Mouse (Mus musculus) hematopoietic stem cell, adult 5-6 weeks (primary cell): ENCODE measurements around the gene Atg2a. TPM values are rescaled to one million over a fixed set of nuclear protein-coding genes. Genes with fewer than 3 reads are reported as not detected.
"Not testable (repeated sequence)": the region's sequence is repeated elsewhere in the genome, so short reads cannot be mapped to it uniquely, and the experiment has no call there.

Source experiments
- ATAC-seq, 2 experiments: fragments of 125-278 bp in 1 of 2; replicated peaks in 1 of 2; 2 replicates each; pipeline ENCODE4 v1.8.0; 2016 to 2017; ENCODE audit warnings: inconsistent platforms in 2 of 2, mild to moderate bottlenecking in 2 of 2, moderate number of reproducible peaks in 2 of 2, low read depth in 1 of 2, moderate TSS enrichment in 1 of 2; ENCODE audit not compliant: low FRiP score in 2 of 2, poor library complexity in 2 of 2, severe bottlenecking in 2 of 2, insufficient read depth in 1 of 2, low TSS enrichment in 1 of 2
- total RNA-seq: library from RNA; stranded (forward); fragments of 172-1452, 232-1000 nt; gene quantifications from 2 replicates; pipeline ENCODE4 v1.2.3, GENCODE M21; 2017

Gene Atg2a
- total RNA-seq, 1 experiment from 2014 or later: 9.5 TPM

DNA sequence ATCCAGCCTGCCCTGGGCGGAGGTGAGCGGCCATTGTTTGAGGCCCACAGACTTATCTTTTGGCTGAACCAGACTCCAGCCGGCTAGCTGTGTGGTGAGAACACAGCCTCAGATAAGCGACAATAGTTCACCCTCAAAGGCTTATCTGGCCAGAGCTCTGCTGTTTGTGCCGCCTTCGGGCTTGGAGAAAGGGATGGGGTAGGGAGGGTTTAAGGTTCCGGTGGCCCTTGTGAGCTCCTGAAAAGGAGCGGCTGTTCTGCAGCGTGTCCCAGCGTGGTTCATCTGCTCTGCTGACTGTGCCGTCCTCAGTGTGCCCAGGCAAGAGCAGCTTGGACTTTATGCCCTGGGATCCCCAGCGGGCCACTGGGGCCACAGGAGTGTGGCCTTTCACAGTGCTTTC, 43.0 kb downstream of the Atg2a start:
- no peak for ATAC-seq

DNA sequence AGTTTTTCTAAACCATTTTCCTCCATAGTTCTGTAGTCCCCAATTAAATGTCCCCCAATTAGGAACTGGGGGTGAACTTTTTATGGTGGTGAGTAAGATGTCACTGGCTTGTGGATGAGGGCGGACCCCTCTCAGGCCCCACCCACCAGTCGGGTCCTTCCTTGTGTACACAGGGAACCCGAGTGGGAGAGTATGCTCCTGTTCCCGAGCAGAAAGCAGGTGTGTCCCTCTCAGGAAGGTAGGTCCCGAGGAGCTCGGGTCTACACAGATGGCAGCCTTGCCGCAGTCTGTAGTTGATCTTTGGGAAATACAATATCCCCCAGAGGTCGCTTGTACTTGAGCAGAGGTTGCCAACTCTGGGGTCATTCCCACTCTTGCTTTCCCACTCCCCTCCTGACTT, 43.8 kb downstream of the Atg2a start:
- ATAC-seq: no peak

DNA sequence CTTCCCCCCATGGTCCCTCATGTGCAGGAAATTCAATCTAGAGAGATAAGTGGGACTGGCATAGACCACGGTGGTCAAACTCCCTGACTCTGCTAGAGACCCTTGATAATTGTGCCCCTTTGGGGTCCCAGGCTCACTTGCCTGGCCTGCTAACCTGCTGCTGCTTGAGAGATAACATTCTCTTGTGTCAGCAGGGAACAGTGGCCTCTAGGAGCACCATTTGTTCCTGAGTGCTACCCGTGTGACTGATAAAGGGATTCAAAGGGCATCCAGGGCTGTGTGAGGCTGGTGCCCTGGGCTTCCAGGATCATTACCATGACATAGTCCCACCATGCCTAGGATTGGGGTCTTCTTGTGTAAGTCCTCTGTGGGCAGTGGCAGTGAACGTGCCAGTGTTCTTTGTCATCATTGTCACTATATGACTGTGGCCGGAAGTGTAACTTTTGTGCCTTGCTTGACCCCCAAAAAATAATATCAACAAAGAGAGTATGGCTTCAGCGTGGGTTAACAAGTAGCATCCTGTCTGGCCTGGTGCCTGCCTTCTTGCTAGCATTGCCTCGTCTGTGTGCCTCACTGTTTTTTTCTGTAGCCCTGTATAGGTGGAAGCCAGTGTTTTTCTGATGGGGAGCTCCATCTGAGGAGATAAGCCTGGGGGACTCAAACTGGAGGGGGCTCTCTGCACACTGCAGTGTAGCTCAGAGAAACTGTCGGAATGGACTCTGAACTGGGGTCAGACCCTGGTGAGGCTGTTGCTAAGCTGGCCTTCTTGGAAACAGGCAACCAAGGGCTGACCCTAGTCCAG, 44.4 kb downstream of the Atg2a start:
- ATAC-seq: no peak

DNA sequence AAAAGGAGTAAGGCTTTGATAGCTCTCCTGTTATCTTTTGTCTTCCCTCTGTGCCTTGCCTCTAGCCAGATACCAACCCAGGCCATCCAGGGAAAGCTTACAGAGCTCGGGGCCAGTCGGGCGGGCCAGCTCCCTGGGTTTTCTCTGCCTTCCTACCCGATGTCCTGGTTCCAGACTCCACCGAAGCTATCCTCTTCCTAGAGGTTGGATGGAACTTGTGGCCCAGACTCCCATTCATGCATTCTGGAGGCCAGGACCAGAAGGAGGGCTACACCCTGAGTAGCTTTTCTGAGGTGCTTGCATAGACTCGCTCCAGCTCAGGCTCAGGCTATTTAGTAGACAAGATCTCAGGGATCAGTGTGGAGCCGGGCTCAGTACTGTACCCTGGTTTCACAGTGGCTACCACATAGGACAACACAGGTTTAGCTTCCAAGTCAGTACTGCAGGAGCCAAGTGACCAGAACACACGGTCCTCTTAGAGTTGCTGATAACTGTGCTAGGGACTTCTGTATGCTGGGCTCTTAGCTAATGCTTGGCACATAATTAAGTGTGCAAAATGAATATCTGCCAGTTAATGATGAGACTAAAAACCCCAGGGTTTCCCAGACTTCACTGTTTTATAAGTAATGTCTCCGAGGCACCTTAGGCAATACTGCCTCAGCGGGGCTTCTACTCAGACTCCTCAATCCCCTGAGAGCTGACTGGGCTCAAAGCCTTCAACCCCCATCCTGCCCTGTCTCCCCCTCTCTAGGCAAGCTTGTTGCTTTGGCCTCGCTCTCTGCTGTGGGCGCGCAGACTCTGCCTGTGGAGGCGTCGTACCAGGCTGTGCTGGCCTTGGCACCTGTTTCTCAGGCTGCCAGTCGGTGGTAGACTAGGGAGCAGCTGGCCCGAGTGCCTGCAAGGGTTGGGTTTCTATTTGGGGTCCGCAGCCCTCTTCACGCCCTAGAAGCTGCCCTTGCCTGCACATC, 45.2 kb downstream of the Atg2a start:
- ATAC-seq: no peak

DNA sequence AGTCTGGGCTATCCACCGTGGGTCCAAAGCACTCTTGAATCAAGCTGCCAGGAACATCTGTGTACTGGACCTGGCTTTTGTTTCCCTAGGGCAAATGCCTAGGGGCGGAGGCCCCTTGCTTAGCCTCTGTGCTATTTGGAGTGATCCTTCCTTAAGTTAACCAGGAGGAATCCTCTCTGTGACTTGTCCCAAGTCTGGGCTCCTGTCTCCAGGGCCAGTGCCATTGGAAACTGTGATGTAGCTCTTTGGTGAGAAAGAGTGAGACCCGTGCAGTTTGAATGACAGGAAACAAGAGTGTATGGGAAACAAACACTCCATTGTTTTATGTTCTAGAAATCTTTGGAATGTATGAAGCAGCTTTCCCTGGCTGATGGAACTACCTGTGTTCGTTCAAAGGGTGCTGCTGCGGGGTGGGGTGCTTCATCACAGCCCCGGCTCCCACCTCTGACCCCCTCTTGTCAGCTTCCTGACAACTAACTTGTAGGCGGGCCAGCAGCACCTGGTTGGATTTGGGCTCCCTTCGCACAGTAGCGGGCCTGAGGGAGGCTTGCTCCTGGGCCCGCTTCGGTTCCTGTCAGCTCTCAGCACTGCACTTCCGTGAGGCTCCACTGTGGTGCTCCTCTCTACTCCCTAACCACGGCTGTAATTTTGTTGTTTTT, 46.9 kb downstream of the Atg2a start:
- no peak for ATAC-seq

DNA sequence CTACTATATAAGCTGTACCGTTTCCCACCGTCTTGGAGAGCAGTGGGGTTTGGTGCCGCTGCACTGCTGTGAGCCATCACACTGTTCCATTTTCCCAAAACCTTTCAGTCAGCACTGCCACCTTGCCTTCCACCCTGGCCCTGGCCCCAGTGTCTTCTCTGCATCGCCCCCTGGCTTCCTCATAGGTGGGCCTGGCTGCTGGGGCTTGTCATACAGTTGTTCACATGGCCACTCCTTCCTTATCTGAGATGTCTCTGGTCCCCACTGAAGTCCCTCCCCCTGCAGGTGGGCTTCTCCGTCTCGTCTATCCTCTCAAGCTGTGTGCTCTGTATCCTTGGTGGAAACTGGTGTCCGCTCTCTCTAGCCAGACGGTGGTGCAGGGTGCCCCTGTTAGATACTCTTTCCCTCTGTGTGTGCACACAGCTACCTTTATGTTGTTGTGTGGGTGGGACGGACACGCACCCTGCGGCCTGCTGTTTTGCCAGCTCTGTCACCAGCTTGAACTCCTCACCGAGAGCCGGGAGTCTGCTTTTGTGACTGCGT, 48.3 kb downstream of the Atg2a start:
- ATAC-seq: no peak

DNA sequence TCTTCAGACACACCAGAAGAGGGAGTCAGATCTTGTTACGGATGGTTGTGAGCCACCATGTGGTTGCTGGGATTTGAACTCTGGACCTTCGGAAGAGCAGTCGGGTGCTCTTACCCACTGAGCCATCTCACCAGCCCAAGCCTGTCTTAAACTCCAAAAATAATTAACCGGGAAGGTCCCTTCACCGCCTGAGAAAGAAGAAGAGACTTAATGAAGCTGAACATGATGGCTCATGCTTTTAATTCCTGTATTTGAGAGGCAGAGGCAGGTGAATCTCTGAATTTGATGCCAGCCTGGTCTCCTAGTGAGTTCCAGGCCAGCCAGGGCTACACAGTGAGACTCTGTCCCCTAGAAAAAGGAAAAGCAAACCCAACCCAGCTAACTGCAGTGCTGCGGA, 49.2 kb downstream of the Atg2a start:
- not testable (repeated sequence) for ATAC-seq

DNA sequence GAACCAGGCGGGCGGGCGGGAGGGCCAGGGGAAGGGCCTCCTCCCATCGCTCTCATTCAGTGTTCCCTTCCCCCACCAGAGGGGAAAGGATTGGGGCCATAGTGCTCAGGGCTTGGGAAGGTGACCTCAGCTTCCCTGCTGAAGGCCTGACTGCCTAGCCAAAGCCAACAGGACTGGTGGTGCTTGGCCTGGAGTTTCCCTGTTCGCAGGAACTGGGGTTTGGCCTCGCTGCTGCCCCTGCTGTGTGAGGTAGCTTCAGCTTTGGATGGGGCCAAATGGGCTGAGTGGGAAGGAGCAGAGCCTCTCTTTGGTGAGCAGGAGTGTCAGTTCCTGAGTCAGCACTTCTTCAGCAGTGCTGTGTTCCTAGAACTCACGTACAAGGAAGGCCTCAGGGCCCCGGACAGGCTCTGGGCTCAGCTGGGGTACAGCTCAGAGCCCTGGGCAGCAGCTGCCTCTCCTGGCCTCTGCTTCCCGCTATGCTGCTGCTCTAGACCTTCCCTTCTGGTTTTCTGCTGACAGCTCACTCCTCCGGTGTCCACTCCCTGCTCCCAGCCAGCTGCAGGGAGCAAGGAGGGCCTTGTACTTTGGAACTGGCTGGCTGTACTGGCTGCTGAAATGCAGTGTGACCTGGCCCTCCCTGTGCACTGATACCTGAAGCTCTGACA, 49.8 kb downstream of the Atg2a start:
- no peak for ATAC-seq

DNA sequence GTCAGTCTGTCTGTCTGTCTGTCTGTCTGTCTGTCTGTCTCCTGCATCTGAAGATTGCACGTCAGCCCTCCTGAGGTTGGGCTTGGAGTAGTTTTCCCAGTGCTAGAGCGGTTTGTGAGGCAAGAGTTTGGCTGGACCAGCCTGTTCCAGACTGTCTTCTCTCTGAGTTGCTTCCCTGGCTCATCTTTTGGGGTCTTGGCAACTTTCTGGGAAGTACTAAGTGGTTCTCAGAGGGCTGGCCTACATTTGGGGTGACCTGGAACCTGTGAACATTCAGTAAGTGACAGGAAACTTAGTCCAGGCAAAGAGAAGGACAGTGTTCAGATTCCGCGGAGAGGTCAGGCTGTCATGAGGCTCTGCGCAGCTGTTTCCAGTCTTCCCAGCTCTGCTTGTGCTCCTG, 50.8 kb downstream of the Atg2a start:
- ATAC-seq: no peak

DNA sequence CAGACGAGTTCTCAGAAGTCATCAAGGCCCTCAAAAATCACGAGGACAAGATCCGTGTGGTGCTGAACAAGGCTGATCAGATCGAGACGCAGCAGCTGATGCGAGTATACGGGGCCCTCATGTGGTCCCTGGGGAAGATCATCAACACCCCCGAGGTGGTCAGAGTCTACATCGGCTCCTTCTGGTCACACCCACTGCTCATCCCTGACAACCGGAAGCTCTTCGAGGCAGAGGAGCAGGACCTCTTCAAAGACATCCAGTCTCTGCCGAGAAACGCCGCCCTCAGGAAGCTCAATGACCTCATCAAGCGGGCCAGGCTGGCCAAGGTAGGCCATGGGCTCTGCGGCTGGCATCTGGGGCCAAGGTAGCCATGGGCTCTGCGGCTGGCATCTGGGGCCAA, 52.8 kb downstream of the Atg2a start:
- no peak for ATAC-seq

DNA sequence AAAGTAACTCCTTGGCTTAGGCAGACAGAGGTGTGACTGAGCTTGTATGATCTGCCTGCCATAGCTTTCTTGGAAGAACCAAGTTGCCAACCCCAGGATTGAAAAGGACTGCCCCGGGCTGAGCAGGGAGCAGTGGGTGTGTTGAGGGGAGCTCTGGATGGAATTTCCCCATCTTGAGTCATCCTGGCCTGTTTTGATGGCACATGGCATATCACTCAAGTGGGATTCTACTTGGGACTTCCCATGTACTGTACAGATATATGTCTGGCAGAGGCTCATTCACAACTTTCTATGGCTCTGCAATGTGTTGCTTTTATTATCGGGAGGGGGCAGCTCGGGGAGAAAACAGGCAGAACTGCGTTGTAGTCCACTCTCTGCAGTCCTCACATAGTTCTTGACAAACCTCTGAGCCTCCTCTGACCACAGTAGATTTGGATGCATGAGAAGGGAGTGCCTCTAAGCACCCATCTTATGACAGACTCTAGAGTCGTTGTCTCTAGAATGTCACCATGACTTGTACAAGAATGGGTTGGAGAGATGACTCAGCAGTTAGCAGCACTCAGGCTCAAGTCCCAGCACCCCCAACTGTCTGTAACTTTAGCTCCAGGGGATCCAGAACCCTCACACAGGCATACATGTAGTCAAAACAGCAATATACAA, 55.2 kb downstream of the Atg2a start:
- ATAC-seq: no peak

DNA sequence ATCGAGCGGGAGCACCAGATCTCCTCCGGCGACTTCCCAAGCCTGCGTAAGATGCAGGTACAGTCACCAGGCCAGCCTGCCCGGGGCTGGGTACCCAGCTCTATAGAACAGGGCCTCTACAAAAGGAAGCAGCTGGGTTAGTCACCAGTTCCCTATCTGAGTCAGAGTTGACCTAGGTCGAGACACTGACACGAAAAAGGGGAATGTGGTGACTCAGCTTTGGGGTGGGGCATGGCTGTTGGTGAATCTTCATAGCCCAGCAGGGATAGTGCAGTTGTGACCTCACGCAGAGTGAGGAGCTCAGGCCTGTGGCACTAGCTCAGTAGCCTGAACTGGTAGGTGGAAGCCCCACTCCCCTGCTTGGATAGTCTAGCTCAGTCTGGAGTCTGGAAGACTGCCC, 56.2 kb downstream of the Atg2a start:
- peak; percentile 65 to 67 for ATAC-seq

DNA sequence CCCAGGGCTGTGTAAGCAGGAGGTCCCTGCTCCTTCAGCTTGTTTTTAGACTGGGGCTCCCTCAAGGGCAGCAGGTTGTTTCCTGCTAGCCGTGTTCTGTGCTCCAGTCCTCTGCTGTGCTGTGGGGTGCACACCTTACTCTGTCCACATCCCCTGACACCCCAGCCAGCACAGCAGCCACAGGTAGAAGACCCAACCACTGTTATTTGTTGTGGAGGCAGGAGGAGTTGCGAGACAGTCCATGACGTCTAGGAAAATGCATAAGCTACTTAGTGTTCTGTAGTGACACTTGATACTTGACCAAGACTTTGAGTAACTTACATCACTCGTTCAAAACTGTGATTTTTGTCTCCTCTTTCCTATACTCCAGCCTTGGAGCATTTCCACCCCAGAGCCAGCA, 57.5 kb downstream of the Atg2a start:
- no peak for ATAC-seq

DNA sequence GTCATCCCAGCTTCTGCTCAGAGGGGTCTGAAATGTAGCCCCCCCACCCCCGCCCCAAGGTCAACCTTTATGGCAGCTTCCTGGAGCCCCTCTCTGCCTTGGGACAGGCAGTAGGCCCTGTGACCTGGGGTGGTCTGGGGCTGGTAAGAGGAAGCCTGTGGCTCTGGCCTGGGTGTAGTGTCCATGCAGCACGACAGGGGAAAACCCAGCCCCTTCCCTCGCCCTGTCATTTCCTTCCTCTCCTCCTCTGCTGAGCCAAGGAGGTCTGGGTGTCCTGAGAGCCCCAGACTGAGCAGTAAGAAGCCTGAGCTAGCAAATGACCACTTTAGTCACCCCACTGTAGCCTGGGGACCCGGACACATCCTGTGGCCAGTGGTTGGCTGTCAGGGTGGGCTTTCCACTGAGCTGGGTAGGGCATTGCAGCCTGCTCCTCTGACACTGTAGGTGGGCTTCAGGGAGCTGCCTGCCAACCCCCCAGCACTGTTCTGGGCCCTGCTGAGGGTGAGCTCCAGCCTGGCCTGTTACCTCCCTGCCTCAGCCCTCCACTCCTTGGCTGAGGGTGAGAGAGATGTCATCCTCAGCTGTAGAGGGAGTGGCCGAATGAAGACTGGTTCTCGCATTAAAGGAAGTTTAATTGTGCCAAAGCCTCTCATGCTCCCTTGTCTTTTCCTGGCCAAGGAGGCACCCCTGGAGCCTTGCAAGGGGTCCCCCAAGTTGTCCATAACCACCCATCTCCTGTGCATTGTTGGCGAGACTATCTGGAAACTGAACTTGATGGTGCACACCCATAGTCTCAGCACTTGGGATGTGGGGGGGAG, 58.2 kb downstream of the Atg2a start:
- ATAC-seq: peak in 1 of 2 experiments; percentile 30; a peak in 1 of 4 replicates

DNA sequence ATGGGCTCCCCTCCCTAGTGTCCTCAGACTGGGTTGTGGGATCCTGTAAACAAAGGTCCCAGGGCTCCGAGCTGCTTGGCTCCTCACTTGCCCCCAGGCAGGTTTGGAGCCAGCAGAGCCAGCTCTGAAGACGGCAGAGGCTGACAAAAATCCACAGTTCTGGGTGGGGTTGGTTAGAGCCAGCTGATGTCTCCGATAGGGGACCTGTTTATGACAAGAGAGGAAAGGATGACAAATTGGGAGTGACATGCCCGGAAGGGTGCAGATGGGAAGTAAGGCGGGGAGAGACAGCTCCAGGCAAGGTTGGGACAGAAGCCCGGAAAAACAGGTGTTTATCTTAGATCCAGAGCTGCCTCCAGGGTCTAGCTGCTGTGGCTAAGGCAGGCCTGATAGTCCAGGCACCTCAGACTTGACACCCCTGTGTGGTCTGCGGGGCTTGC, 59.0 kb downstream of the Atg2a start:
- ATAC-seq: no peak

DNA sequence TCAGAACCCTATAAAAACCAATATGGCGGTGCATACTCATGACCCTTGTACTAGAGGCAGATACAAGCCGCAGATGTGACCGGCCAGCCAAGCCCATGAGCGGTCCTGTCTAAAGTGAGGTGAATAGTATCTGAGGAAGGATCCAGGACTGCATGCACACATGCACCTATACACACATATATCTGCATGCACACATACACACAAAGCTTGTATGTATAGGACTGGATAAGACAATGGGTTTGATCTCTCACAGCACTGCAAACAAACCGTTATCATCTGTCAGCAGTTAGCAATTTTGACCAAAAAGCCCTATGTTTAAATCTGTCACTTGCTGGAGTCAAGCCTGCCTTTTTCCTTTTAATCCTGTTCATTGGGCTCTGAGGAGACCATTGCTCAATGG, 60.6 kb downstream of the Atg2a start:
- ATAC-seq: no peak
